Mouse (Mus musculus) mature B cell (primary cell): ENCODE results near the gene Ppp2r3a.

Experiments used
- in situ Hi-C: fragments of 300-500 bp; cut with MboI; formaldehyde crosslinking; loops from 2 replicates; pipeline ENCODE4 v1.14.3; 2019

Ppp2r3a gene

GRCm38 (mm10) chr9:101074332-101075021, 177.1 kb downstream of the Ppp2r3a start:
- in situ Hi-C loops, result no loop called here

- in situ Hi-C loops, result no loop called here
Observed at GRCm38 (mm10) chr9:101073987-101074331, 177.6 kb downstream of the Ppp2r3a start, which contains the start of gene Msl2. Gene Msl2, plus strand, starts transcription at chr9:101074101.

- in situ Hi-C loops, result no loop called here
Observed at GRCm38 (mm10) chr9:101073041-101073986, 178.3 kb downstream of the Ppp2r3a start.

GRCm38 (mm10) chr9:101072506-101072905, 179.1 kb downstream of the Ppp2r3a start:
- in situ Hi-C loops, result no loop called here

- in situ Hi-C loops, result no loop called here
Observed at GRCm38 (mm10) chr9:101069781-101070180, 181.8 kb downstream of the Ppp2r3a start.

GRCm38 (mm10) chr9:101065076-101065602, 186.5 kb downstream of the Ppp2r3a start:
- in situ Hi-C loops, result no loop called here

GRCm38 (mm10) chr9:101062253-101062780, 189.3 kb downstream of the Ppp2r3a start:
- in situ Hi-C loops, result no loop called here

- in situ Hi-C loops, result no loop called here
Observed at GRCm38 (mm10) chr9:101061035-101061434, 190.6 kb downstream of the Ppp2r3a start.

- in situ Hi-C loops, result no loop called here
Observed at GRCm38 (mm10) chr9:101057156-101057555, 194.4 kb downstream of the Ppp2r3a start.
